Mouse (Mus musculus): ENCODE data around the gene Dip2b.

DNA sequence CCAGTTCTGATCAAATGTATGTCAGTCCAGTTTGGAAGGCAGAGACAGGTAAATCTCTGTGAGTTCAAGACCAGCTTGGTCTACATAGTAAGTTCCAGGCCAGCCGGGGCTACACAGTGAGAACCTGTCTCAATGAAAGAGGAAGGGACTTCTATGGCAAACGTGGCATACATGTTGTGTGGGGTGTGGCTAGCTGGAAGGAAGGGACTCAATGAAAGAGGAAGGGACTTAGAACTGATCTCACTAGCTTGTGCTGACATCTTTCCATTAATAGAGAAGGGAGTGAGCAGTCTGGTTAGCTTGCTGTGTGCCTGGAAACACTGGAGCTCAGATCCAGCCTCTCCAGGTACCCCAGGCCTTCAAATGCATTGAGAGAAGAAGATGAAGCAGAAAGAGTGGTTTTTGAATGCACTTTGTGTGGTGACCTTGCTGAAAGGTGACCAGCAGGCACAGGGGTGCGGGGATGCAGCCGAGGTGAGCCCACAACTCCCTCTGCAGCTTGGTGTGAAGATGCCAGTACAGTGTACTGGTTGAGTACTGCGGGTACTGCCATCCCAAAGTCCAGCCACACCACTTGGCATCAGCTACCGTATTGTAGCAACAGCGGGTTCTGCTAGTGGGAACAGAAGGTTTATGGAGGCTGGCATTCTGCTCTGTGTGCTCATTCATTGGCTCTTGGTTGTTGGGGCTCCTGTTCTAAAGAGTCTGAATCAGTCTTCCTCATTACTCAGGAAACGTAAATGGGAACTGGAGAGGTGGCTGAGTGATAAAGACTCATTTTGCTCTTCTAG is 148.6 kb downstream of the Dip2b start:
- TF ChIP-seq CTCF (IDR thresholded peaks at IDR 0.05; ENCODE audit: low read depth, low read length) (no peak), POLR2A (IDR thresholded peaks at IDR 0.05; ENCODE audit: insufficient read depth, low read length) (no peak)

Data from ES-Bruce4 (cell line).